Mouse (Mus musculus): ENCODE results near the gene Nmb. TPM values are rescaled to one million over a fixed set of nuclear protein-coding genes. Genes with fewer than 3 reads are reported as not detected.

The Nmb gene
- polyA plus RNA-seq, 1 experiment from 2014 or later = 7.6 TPM

DNA sequence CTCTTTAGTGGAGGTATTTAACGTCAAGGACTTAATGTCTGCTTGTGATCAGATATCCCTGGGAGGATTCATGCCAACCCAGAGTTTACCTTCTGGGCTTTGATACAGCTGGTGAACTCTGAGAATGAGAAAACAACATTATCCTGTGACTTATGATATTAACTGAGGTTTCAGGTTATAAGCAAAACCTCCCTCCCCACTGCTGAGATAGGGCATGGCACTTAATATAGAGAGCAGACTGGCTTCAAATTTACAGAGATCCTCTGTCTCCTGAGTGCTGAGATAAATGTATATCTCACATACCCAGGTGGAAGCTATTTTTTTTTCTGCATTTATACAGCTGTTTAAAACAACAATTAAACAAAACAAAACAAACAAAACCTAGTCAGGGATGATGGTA, 27.9 kb upstream of the Nmb start:
- Histone ChIP-seq H3K27me3 (replicated peaks; ENCODE audit: control insufficient read depth, insufficient read depth, low read length) (no peaks in the 10 kb centered on the region), H3K36me3 (ENCODE audit: control insufficient read depth, insufficient read depth, low read length) (peaks cover 5% of the 10 kb centered on the region), H3K4me2 (ENCODE audit: low read length) (no peak overlapping the region), H3K27ac (ENCODE audit: low read depth, low read length) (no peak overlapping the region), H3K9me3 (ENCODE audit: control insufficient read depth, low read length) (no peaks in the 10 kb centered on the region), H3K4me1 (ENCODE audit: control insufficient read depth, insufficient read depth, low read depth, low read length) (no peaks in the 10 kb centered on the region), H3K9ac (ENCODE audit: low read depth, low read length) (no peak overlapping the region), H3K4me3 (ENCODE audit: low read length) (no peak overlapping the region)
- WGBS = 84% methylated on average over 1 of the region's 1 CpGs
- no peak for ATAC-seq

DNA sequence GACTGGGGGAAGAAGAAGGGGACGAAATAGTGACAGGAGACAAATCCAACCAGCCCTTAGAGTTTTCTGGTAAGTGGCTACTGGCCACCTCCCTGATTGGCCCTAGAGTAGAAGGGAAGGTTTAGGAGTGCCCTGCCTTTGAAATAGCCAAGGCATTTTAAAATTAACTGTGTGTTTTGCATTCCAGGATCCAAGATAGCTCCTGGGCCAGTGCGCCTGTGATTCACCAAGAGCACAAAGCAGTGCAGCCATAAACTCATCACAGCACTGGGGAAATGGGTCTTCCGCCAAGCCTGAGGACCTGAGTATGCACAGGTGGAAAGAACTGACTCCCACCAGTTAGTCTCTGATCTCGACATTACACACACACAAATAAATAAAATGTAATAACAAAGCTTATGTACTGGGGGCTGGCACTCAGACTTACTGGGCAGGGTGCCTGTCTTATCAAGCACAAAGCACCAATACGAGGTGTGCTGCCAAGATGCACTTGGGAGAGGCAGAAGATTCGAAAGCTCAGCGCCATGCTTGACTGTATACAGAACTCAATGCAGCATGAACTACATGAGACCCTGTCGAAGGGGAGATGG, 26.8 kb upstream of the Nmb start:
- WGBS = 90% methylated on average over 8 of the region's 8 CpGs
- Histone ChIP-seq H3K9ac (ENCODE audit: low read depth, low read length) (no peak overlapping the region), H3K4me1 (ENCODE audit: control insufficient read depth, insufficient read depth, low read depth, low read length) (no peaks in the 10 kb centered on the region), H3K27me3 (replicated peaks; ENCODE audit: control insufficient read depth, insufficient read depth, low read length) (no peaks in the 10 kb centered on the region), H3K4me2 (ENCODE audit: low read length) (no peak overlapping the region), H3K9me3 (ENCODE audit: control insufficient read depth, low read length) (no peaks in the 10 kb centered on the region), H3K27ac (ENCODE audit: low read depth, low read length) (no peak overlapping the region), H3K36me3 (ENCODE audit: control insufficient read depth, insufficient read depth, low read length) (peaks cover 11% of the 10 kb centered on the region), H3K4me3 (ENCODE audit: low read length) (no peak overlapping the region)
- ATAC-seq = no peak

DNA sequence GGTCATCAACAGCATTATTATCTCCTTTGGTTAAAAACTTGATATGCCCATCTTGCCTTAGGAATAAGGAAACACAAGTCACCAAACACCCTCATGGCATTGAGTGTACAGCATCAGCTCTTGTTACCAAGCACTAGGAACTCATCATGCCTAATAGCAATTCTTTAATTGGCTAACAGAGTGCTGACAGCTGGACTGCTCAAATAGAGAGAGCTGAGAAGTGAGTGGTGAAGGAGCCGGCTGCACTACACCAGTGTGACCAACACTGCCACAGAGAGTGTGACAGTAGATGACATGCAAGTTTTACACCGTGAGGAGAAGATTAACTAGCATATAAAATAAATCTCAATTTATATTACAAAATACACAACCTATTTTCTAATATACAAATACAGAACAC, 18.3 kb upstream of the Nmb start:
- H3K36me3 ChIP-seq (ENCODE audit: control insufficient read depth, insufficient read depth, low read length) = peaks cover 20% of the 10 kb centered on the region
- WGBS = 94% methylated on average over 2 of the region's 2 CpGs
- H3K27ac ChIP-seq (ENCODE audit: low read depth, low read length) = no peak overlapping the region
- no peak for ATAC-seq
- no peaks in the 10 kb centered on the region for H3K4me1 ChIP-seq (ENCODE audit: control insufficient read depth, insufficient read depth, low read depth, low read length)
- H3K4me2 ChIP-seq (ENCODE audit: low read length) = no peak overlapping the region
- no peak overlapping the region for H3K4me3 ChIP-seq (ENCODE audit: low read length)
- no peaks in the 10 kb centered on the region for H3K9me3 ChIP-seq (ENCODE audit: control insufficient read depth, low read length)
- no peaks in the 10 kb centered on the region for H3K27me3 ChIP-seq (replicated peaks; ENCODE audit: control insufficient read depth, insufficient read depth, low read length)
- H3K9ac ChIP-seq (ENCODE audit: low read depth, low read length) = no peak overlapping the region

DNA sequence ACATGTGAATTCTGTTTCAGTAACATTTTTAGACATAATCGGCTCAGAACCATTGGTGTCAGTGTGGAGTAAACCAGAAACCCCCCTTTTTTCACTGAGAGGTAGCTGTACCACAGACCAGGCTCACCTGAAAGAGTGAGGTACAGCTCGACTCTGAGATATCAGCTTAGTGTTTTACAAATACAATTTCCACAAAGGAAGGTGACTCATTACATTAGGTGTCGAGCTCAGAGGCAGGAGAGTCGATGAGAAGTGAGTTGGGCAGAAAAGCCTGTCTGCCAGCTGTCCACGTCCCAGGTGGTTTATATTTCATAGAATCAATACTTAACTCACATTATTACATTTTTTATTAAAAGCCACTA, 14.8 kb upstream of the Nmb start:
- H3K36me3 ChIP-seq (ENCODE audit: control insufficient read depth, insufficient read depth, low read length) = peaks cover 26% of the 10 kb centered on the region
- ATAC-seq = no peak

DNA sequence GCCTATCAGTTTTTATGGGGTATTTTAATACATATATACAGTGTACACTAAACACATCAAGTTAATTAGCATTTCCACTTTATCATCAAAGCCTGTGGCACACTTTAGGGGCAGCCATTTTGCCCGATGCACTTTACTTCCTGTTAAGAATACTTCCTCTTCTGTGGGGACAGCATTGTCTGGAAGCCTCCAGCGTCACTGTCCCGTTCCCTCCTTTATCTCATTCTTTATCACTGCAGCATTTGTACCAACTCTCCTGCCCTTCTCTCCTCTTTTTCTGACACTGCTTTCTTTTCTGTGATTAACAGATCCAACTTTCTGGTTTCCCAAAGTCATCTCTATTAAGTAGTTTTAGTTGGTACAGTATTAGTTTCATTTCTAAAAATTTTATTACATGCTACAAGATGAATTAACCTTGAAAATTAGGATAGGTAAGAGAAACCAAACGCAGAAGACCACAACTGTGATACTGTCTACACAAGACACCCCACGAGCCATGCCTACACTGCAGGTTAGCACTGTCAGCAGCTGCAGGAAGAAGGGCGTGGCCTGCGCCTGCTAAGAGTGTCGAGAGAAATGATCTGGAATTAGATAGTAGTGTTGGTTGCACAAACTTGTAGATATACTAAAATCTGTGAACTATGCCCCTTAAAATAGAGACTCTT, 14.2 kb upstream of the Nmb start:
- WGBS = 90% methylated on average over 8 of the region's 8 CpGs
- Histone ChIP-seq H3K27ac (ENCODE audit: low read depth, low read length) (no peak overlapping the region), H3K27me3 (replicated peaks; ENCODE audit: control insufficient read depth, insufficient read depth, low read length) (no peaks in the 10 kb centered on the region), H3K4me2 (ENCODE audit: low read length) (no peak overlapping the region), H3K36me3 (ENCODE audit: control insufficient read depth, insufficient read depth, low read length) (peaks cover 25% of the 10 kb centered on the region), H3K4me1 (ENCODE audit: control insufficient read depth, insufficient read depth, low read depth, low read length) (no peaks in the 10 kb centered on the region), H3K9ac (ENCODE audit: low read depth, low read length) (no peak overlapping the region), H3K9me3 (ENCODE audit: control insufficient read depth, low read length) (no peaks in the 10 kb centered on the region), H3K4me3 (ENCODE audit: low read length) (no peak overlapping the region)
- ATAC-seq = no peak

More for the DNA sequence above, 14.8 kb upstream of the Nmb start:
- no peak overlapping the region for H3K4me3 ChIP-seq (ENCODE audit: low read length)
- H3K4me2 ChIP-seq (ENCODE audit: low read length) = no peak overlapping the region
- H3K4me1 ChIP-seq (ENCODE audit: control insufficient read depth, insufficient read depth, low read depth, low read length) = no peaks in the 10 kb centered on the region
- no peaks in the 10 kb centered on the region for H3K9me3 ChIP-seq (ENCODE audit: control insufficient read depth, low read length)
- 92% methylated on average over 5 of the region's 5 CpGs for WGBS
- H3K27me3 ChIP-seq (replicated peaks; ENCODE audit: control insufficient read depth, insufficient read depth, low read length) = no peaks in the 10 kb centered on the region
- no peak overlapping the region for H3K9ac ChIP-seq (ENCODE audit: low read depth, low read length)
- H3K27ac ChIP-seq (ENCODE audit: low read depth, low read length) = no peak overlapping the region

DNA sequence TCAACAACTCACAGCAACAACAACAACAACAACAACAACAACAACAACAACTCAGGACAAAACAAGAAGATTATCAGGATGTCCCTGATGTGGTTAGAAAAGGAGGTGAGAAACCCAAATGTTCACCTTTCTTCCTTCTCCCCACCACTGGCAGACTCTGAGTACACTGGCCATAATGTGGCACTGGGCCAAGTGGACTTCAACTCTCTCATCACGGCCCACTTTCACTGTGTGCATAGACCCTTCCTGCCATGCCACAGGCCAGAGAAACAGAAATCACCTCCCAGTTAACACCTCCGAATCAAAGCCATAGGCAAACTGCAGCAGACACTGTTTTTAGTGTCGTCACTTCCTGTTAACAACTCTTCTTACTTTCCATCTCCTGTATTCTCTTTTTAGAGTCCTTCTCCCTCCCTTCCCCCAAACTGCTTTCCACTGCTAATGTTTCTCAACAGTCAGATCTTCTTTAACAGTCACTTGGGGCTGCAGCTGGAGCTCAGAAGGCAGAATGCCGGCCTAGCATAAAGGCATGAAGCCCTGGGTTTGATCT, 13.1 kb upstream of the Nmb start:
- no peak overlapping the region for H3K4me3 ChIP-seq (ENCODE audit: low read length)
- no peaks in the 10 kb centered on the region for H3K9me3 ChIP-seq (ENCODE audit: control insufficient read depth, low read length)
- no peaks in the 10 kb centered on the region for H3K4me1 ChIP-seq (ENCODE audit: control insufficient read depth, insufficient read depth, low read depth, low read length)
- H3K4me2 ChIP-seq (ENCODE audit: low read length) = no peak overlapping the region
- H3K36me3 ChIP-seq (ENCODE audit: control insufficient read depth, insufficient read depth, low read length) = peaks cover 27% of the 10 kb centered on the region
- no peak overlapping the region for H3K9ac ChIP-seq (ENCODE audit: low read depth, low read length)
- H3K27me3 ChIP-seq (replicated peaks; ENCODE audit: control insufficient read depth, insufficient read depth, low read length) = no peaks in the 10 kb centered on the region
- ATAC-seq = no peak
- WGBS = 83% methylated on average over 4 of the region's 4 CpGs
- no peak overlapping the region for H3K27ac ChIP-seq (ENCODE audit: low read depth, low read length)

DNA sequence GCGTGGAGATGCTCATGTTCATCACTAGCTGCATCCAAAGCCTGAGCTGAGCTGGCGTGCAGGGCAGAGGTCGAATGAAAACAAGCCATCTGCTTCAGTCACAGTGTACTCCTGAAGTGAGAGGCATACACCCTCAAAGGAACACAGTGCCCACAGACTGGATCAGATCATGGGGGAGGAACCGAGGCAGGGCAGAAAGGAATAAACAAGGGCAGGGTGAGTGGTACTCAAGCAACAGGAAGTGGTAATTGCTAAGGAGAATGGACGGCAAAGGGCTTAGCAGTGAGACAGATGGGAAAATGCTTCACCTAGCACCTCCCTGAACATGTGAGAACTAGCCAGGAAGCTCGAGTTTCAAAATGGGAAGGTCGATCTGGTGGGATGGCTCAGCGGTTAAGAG, 7.6 kb upstream of the Nmb start:
- Histone ChIP-seq H3K4me2 (ENCODE audit: low read length) (no peak overlapping the region), H3K27ac (ENCODE audit: low read depth, low read length) (no peak overlapping the region), H3K9ac (ENCODE audit: low read depth, low read length) (no peak overlapping the region), H3K4me1 (ENCODE audit: control insufficient read depth, insufficient read depth, low read depth, low read length) (no peaks in the 10 kb centered on the region), H3K4me3 (ENCODE audit: low read length) (no peak overlapping the region), H3K9me3 (ENCODE audit: control insufficient read depth, low read length) (no peaks in the 10 kb centered on the region), H3K27me3 (replicated peaks; ENCODE audit: control insufficient read depth, insufficient read depth, low read length) (no peaks in the 10 kb centered on the region), H3K36me3 (ENCODE audit: control insufficient read depth, insufficient read depth, low read length) (peaks cover 30% of the 10 kb centered on the region)
- WGBS = 90% methylated on average over 8 of the region's 8 CpGs
- no peak for ATAC-seq

DNA sequence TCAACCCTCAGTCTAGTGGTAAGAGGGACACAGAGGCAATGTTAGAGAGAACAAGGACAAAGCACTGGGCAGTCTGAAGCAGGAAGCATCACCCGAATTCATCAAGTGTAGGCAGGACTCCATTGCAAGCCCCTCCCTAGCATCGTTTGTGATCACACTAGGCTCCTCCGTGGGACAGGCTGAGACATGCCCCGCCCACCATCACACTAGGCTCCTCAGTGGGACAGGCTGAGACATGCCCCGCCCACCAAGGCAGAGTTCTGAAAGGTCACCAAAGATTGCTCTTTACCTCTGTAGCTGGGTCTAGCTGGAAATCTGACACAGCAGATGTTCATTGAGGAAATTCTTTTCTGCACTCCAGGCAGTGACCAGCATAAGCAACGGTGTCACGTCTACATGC, 6.2 kb upstream of the Nmb start:
- no peak for ATAC-seq
- WGBS = 84% methylated on average over 7 of the region's 7 CpGs
- no peak overlapping the region for H3K9ac ChIP-seq (ENCODE audit: low read depth, low read length)
- no peak overlapping the region for H3K4me3 ChIP-seq (ENCODE audit: low read length)
- no peaks in the 10 kb centered on the region for H3K4me1 ChIP-seq (ENCODE audit: control insufficient read depth, insufficient read depth, low read depth, low read length)
- no peaks in the 10 kb centered on the region for H3K9me3 ChIP-seq (ENCODE audit: control insufficient read depth, low read length)
- H3K4me2 ChIP-seq (ENCODE audit: low read length) = no peak overlapping the region
- H3K36me3 ChIP-seq (ENCODE audit: control insufficient read depth, insufficient read depth, low read length) = peaks cover 25% of the 10 kb centered on the region
- no peaks in the 10 kb centered on the region for H3K27me3 ChIP-seq (replicated peaks; ENCODE audit: control insufficient read depth, insufficient read depth, low read length)
- H3K27ac ChIP-seq (ENCODE audit: low read depth, low read length) = no peak overlapping the region

DNA sequence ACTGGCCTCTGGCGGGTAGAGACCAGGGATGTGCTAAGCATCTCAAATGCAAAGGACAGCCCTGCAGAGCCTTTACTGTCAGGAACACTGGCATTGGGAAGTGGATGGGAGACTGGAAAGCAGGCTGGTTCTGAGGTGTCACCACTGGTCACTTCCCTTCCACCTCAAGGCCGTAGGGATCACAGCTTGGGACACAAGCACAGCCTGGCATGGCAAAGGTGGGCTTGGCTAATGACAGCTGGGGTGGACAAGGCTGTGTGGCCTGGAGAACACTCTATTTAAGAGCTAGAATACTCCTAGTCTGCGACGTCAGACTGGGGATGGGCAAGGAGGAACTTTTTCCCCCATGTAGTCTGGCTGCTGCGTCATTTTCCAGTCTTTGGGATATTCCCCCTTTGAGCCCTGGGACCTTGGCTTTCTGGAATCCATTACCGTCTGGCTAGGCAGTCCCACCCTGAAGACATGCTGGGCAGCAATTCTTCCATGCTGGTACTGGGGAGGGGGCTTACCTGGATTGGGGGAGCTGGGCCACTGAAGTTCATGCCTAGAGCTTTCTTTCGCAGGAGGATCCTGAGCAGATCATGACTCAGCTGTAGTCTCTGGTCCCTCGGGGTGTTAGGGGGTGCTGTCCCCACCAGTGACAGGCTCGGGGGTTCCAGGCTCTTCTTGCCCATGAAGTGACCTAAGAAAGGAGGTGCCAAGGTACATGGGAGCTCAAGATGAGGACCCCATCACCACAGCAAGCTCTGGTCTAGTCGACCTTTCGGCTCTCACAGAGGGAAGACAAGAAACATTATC, 1.1 kb downstream of the Nmb start:
- no peak overlapping the region for H3K27ac ChIP-seq (ENCODE audit: low read depth, low read length)
- H3K27me3 ChIP-seq (replicated peaks; ENCODE audit: control insufficient read depth, insufficient read depth, low read length) = no peaks in the 10 kb centered on the region
- no peaks in the 10 kb centered on the region for H3K9me3 ChIP-seq (ENCODE audit: control insufficient read depth, low read length)
- no peak overlapping the region for H3K4me3 ChIP-seq (ENCODE audit: low read length)
- no peak overlapping the region for H3K4me2 ChIP-seq (ENCODE audit: low read length)
- no peak for ATAC-seq
- H3K36me3 ChIP-seq (ENCODE audit: control insufficient read depth, insufficient read depth, low read length) = no peaks in the 10 kb centered on the region; the same call in 1 of the 2 replicates
- no peak overlapping the region for H3K9ac ChIP-seq (ENCODE audit: low read depth, low read length)
- WGBS = 87% methylated on average over 11 of the region's 11 CpGs
- H3K4me1 ChIP-seq (ENCODE audit: control insufficient read depth, insufficient read depth, low read depth, low read length) = peaks cover 26% of the 10 kb centered on the region
